Mouse (Mus musculus) olfactory bulb, adult 2 months (tissue): ENCODE results near the gene Cldn12.

Experiments used
- CTCF ChIP-seq: fragments of 200-500 bp; IDR thresholded peaks from 2 replicates; pipeline ENCODE4 v1.5.1; 2012; ENCODE audit warnings: low read depth, mild to moderate bottlenecking, low read length, moderate library complexity; ENCODE audit not compliant: insufficient read depth
- POLR2A ChIP-seq: fragments of 200-500 bp; IDR thresholded peaks from 2 replicates; pipeline ENCODE4 v1.6.1; 2012; ENCODE audit warnings: mild to moderate bottlenecking, low read depth, low read length, moderate library complexity; ENCODE audit not compliant: insufficient read depth

DNA sequence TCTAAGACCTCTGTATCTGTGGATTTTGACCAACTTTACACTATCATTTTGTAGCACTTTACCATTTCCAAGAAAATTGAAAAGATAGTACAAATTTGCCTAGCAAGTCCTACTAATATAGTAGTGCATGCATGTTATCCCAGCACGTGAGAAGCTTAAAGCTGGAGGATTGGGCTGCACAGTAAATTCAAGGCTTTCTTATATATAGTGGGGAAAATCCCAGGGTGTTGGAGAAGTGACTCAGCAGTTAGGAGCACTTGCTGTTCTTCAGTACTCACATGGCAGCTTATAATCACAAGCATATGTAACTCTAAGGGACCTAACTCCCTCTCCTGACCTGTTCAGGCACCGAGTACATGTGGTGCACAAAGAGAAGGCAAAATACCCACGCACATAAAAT is 47.7 kb upstream of the Cldn12 start:
- TF ChIP-seq CTCF (no peak), POLR2A (no peak)
